8 mouse cellular contexts compared by ENCODE assay signal in genomic region chr5:32134903-32135335, GRCm38 (mm10). TPM values are rescaled to one million over a fixed set of nuclear protein-coding genes. Genes with fewer than 3 reads are reported as not detected.
DNase-seq lines count a peak whose midpoint lies in the region; ATAC-seq and TF ChIP-seq lines count a peak whose summit lies in the region.

No protein-coding gene starts in this region.

- under 1% methylated on average over 51 of the region's 54 CpGs for WGBS in kidney, adult 2 months
- under 1% methylated on average over 36 of the region's 54 CpGs for WGBS in forebrain, embryonic 15.5 days
- WGBS in kidney, postnatal 0 days, result under 1% methylated on average over 45 of the region's 54 CpGs

- peak overlapping the region; percentile 86 for H3K27ac ChIP-seq in kidney, adult 2 months (ENCODE audit: insufficient read depth, low read depth, low read length)
- peak overlapping the region; percentile 90 for H3K27ac ChIP-seq in forebrain, embryonic 15.5 days (replicated peaks)
- peak overlapping the region; percentile 99 for H3K27ac ChIP-seq in kidney, postnatal 0 days

- no peaks in the 10 kb centered on the region for H3K9me3 ChIP-seq in forebrain, embryonic 15.5 days
- H3K9me3 ChIP-seq in kidney, postnatal 0 days (replicated peaks; ENCODE audit: low read length), result no peaks in the 10 kb centered on the region

- peak overlapping the region; percentile 69 for H3K9ac ChIP-seq in forebrain, embryonic 15.5 days (replicated peaks)
- H3K9ac ChIP-seq in kidney, postnatal 0 days (ENCODE audit: low read depth, low read length), result peak overlapping the region; percentile 88

- no peaks in the 10 kb centered on the region for H3K36me3 ChIP-seq in kidney, adult 2 months (ENCODE audit: control insufficient read depth, insufficient read depth, low read length)
- H3K36me3 ChIP-seq in forebrain, embryonic 15.5 days, result no peaks in the 10 kb centered on the region
- no peaks in the 10 kb centered on the region for H3K36me3 ChIP-seq in kidney, postnatal 0 days (ENCODE audit: insufficient read depth, low read length)
- H3K36me3 ChIP-seq in splenic B cell, adult 2 months (ENCODE audit: control insufficient read depth, insufficient read depth, low read length, poor library complexity, severe bottlenecking), result no peaks in the 10 kb centered on the region

- POLR2A ChIA-PET in Patski (lab: Charles Lee), result interaction anchor here (0.6 to 0.7 kb wide), 3 partner anchors 41 to 542 kb away, joined by 3 to 4 read pairs (median 3); no protein-coding TSS in a partner anchor

- CTCF ChIA-PET in Patski (lab: Charles Lee), result no interaction called here

- peak; percentile 83 for DNase-seq in kidney, adult 2 months
- no peak for DNase-seq in kidney, postnatal 4 days
- DNase-seq in Patski (ENCODE audit: low read depth, low spot score), result no peak
- no peak for DNase-seq in kidney, postnatal 0 days (ENCODE audit: low spot score)
- peak; percentile 77 for DNase-seq in splenic B cell, adult 2 months (ENCODE audit: low read depth, low spot score)
- DNase-seq in cerebellum, postnatal 4 days (ENCODE audit: low spot score in 2 of 2), result no peak

- no peaks in the 10 kb centered on the region for H3K27me3 ChIP-seq in kidney, adult 2 months (replicated peaks; ENCODE audit: control insufficient read depth, insufficient read depth, low read length)
- H3K27me3 ChIP-seq in Patski, result no peaks in the 10 kb centered on the region
- peaks cover 47% of the 10 kb centered on the region for H3K27me3 ChIP-seq in forebrain, embryonic 15.5 days
- no peaks in the 10 kb centered on the region for H3K27me3 ChIP-seq in kidney, postnatal 0 days (ENCODE audit: insufficient read depth, low read length)
- H3K27me3 ChIP-seq in splenic B cell, adult 2 months (ENCODE audit: control insufficient read depth, insufficient read depth, low read length, poor library complexity, severe bottlenecking), result peaks cover 2% of the 10 kb centered on the region; the same call in 1 of the 2 replicates

- 0 out of 2 replicates have a peak, but pooled peaks have one; percentile 19 for TF ChIP-seq CTCF in kidney, adult 2 months (conservative IDR thresholded peaks at IDR 0.05; ENCODE audit: insufficient read depth, insufficient read length, low read depth, low read length)
- TF ChIP-seq CTCF in Patski (IDR thresholded peaks at IDR 0.05), result no peak
- peak; percentile 12; the same call in 1 of the 2 replicates for TF ChIP-seq CTCF in kidney, postnatal 0 days (IDR thresholded peaks at IDR 0.05; ENCODE audit: low read depth)

- H3K4me3 ChIP-seq in kidney, adult 2 months (ENCODE audit: insufficient read depth, low read depth, low read length), result peak overlapping the region; percentile 96
- H3K4me3 ChIP-seq in forebrain, embryonic 15.5 days, result peak overlapping the region; percentile 65
- H3K4me3 ChIP-seq in kidney, postnatal 0 days (replicated peaks; ENCODE audit: low read depth, low read length), result peak overlapping the region; percentile 77

- no peak for TF ChIP-seq POLR2A in kidney, adult 2 months (IDR thresholded peaks at IDR 0.05; ENCODE audit: low read depth, low read length)

- H3K4me2 ChIP-seq in forebrain, embryonic 15.5 days (replicated peaks), result peak overlapping the region; percentile 84
- H3K4me2 ChIP-seq in kidney, postnatal 0 days (ENCODE audit: low read length), result peak overlapping the region; percentile 90

- in situ Hi-C loops in Patski (cut with MboI; ENCODE audit: low pct_unique_long_range_greater_than_20kb), result loop anchor here (5.0 kb wide), 2 partner anchors 93 to 438 kb away; partner anchors contain the start of genes Babam2 and Rbks

- peak; percentile 24 for ATAC-seq in Patski
- peak; percentile 73 for ATAC-seq in forebrain, embryonic 15.5 days (replicated peaks)
- peak; percentile 40 for ATAC-seq in kidney, postnatal 0 days (replicated peaks; ENCODE audit: low FRiP score, low read depth)
- peak; percentile 33 for ATAC-seq in megakaryocyte, adult 5-6 weeks (ENCODE audit: poor library complexity, severe bottlenecking)

- peaks cover 11% of the 10 kb centered on the region; the same call in 1 of the 2 replicates for H3K4me1 ChIP-seq in kidney, adult 2 months (ENCODE audit: control insufficient read depth, insufficient read depth, low read length)
- peaks cover 31% of the 10 kb centered on the region for H3K4me1 ChIP-seq in forebrain, embryonic 15.5 days
- peaks cover 19% of the 10 kb centered on the region for H3K4me1 ChIP-seq in kidney, postnatal 0 days (replicated peaks; ENCODE audit: insufficient read depth, low read length)

RNA-seq across cellular contexts. Expression of gene Fosl2, which starts 0.7 kb away (rescaled TPM):
- polyA plus RNA-seq in kidney, adult 2 months (2012; rRNA removed), result 7.5 and 9.0 TPM in 2 replicates
- 97.3 TPM for polyA plus RNA-seq in Patski (2021)
- polyA plus RNA-seq in forebrain, embryonic 15.5 days (2015; fragmentation: Nextera tagmentation; extraction: Ambion mirVana), result 2.7 and 2.8 TPM in 2 replicates
- polyA plus RNA-seq in kidney, postnatal 0 days (2015; fragmentation: Nextera tagmentation; extraction: Ambion mirVana), result 5.3 and 5.4 TPM in 2 replicates
- 126 and 128 TPM in 2 replicates for total RNA-seq in megakaryocyte, adult 5-6 weeks (2015)
- 66.3 and 84.1 TPM in 2 replicates for total RNA-seq in megakaryocyte, adult 5-6 weeks (2017)

Comparison
In these comparisons a context has a peak if more than half of its experiments do, and no peak if none do; other contexts are left out.
1. DNase-seq: peak in kidney, adult 2 months (single experiment) and splenic B cell, adult 2 months (single experiment); none in kidney, postnatal 4 days (0 of 2), Patski (single experiment), kidney, postnatal 0 days (single experiment) and cerebellum, postnatal 4 days (0 of 2).
2. Peak in every context shown above with its lines, with median percentiles within 50 percentile points of each other: H3K27ac ChIP-seq, H3K4me3 ChIP-seq and ATAC-seq.